Mouse (Mus musculus) cerebellum, adult 18-20 months (tissue): ENCODE data around the gene Jagn1.

Experiments used
- DNase-seq, 2 experiments: peaks; one replicate each; pipeline ENCODE4 v3.0.0; 2021

Gene Jagn1

GRCm38 (mm10) chr6:113442442-113443090, at the start of gene Jagn1:
Gene Jagn1 (plus strand): TSS chr6:113442569.
- DNase-seq = peak; percentile 91 to 92

- DNase-seq = no peak
These were observed 48.4 kb upstream of the Jagn1 start for GRCm38 (mm10) chr6:113393951-113394350.

- DNase-seq = no peak
These were observed 47.6 kb upstream of the Jagn1 start for GRCm38 (mm10) chr6:113394811-113395210.

- no peak for DNase-seq
These were observed 46.9 kb upstream of the Jagn1 start for GRCm38 (mm10) chr6:113395501-113395900.

GRCm38 (mm10) chr6:113396270-113397030, 45.9 kb upstream of the Jagn1 start:
- no peak for DNase-seq

- DNase-seq = no peak
These were observed 40.3 kb upstream of the Jagn1 start for GRCm38 (mm10) chr6:113402094-113402493.

GRCm38 (mm10) chr6:113404649-113405448, 37.5 kb upstream of the Jagn1 start:
- no peak for DNase-seq

- DNase-seq = no peak
These were observed 36.9 kb upstream of the Jagn1 start for GRCm38 (mm10) chr6:113405483-113405882.

- no peak for DNase-seq
These were observed 35.7 kb upstream of the Jagn1 start for GRCm38 (mm10) chr6:113406683-113407082.

- DNase-seq = no peak
These were observed 32.4 kb upstream of the Jagn1 start for GRCm38 (mm10) chr6:113410001-113410400.

GRCm38 (mm10) chr6:113416416-113416815, 26.0 kb upstream of the Jagn1 start:
- DNase-seq = peak in 1 of 2 experiments; percentile 25

- peak; percentile 17 to 27 for DNase-seq
These were observed 23.7 kb upstream of the Jagn1 start for GRCm38 (mm10) chr6:113418441-113419198.

GRCm38 (mm10) chr6:113419199-113419587, 23.2 kb upstream of the Jagn1 start, which contains the start of gene Rpusd3:
Gene Rpusd3 (minus strand): TSS chr6:113419340.
- DNase-seq = peak; percentile 99 to 100

GRCm38 (mm10) chr6:113423000-113423399, 19.4 kb upstream of the Jagn1 start:
- DNase-seq = no peak

GRCm38 (mm10) chr6:113424187-113424586, 18.2 kb upstream of the Jagn1 start:
- DNase-seq = no peak

- DNase-seq = no peak
These were observed 15.7 kb upstream of the Jagn1 start for GRCm38 (mm10) chr6:113426696-113427095.

- no peak for DNase-seq
These were observed 15.0 kb upstream of the Jagn1 start for GRCm38 (mm10) chr6:113427397-113427796.

GRCm38 (mm10) chr6:113428006-113428405, 14.4 kb upstream of the Jagn1 start:
- DNase-seq = no peak

GRCm38 (mm10) chr6:113429965-113430364, 12.4 kb upstream of the Jagn1 start:
- DNase-seq = no peak

GRCm38 (mm10) chr6:113430846-113431245, 11.5 kb upstream of the Jagn1 start:
- no peak for DNase-seq

- DNase-seq = no peak
These were observed 10.6 kb upstream of the Jagn1 start for GRCm38 (mm10) chr6:113431801-113432200.

GRCm38 (mm10) chr6:113433661-113434060, 8.7 kb upstream of the Jagn1 start:
- no peak for DNase-seq

GRCm38 (mm10) chr6:113434691-113435090, 7.7 kb upstream of the Jagn1 start:
- DNase-seq = no peak
